Mouse (Mus musculus) CH12F3 (cell line): ENCODE measurements at regions not wholly inside any gene's neighbourhood (a gene's known extent, or its start where the extent isn't known, plus 50 kb on each side); places are given as distances from the start of the nearest gene placed in this dataset.

ENCODE experiments used
- in situ Hi-C: fragments of 300-500 bp; cut with MboI; formaldehyde crosslinking; loops from 2 replicates; pipeline ENCODE4 v1.14.3; 2020; ENCODE audit warnings: low sequenced_read_pairs

GRCm38 (mm10) chr11:6731505-6731904 is 73.2 kb downstream of the Ramp3 start:
- in situ Hi-C loops = no loop called here
